Mouse (Mus musculus) lung, embryonic 14.5 days (tissue): ENCODE data around the gene Mybl2. TPM values are rescaled to one million over a fixed set of nuclear protein-coding genes. Genes with fewer than 3 reads are reported as not detected.

Source experiments
- ATAC-seq: fragments of 200-750 bp; cut with Nextera tagmentation; 2 replicates; pipeline ENCODE4 v1.8.0; 2017; ENCODE audit warnings: mild to moderate bottlenecking, moderate TSS enrichment, moderate library complexity; ENCODE audit not compliant: insufficient read depth
- DNase-seq: peaks from one replicate; pipeline ENCODE4 v3.0.0-alpha.2; 2015
- H3K27ac ChIP-seq: fragments of 300-500 bp; sonication (generic); 2 replicates; pipeline ENCODE4 v1.5.1; 2014; ENCODE audit warnings: low read depth, mild to moderate bottlenecking, moderate library complexity
- H3K27me3 ChIP-seq: fragments of 300-500 bp; sonication (generic); 2 replicates; pipeline ENCODE4 v1.6.1; 2014; ENCODE audit warnings: low read length, control low read depth; ENCODE audit not compliant: insufficient read depth
- H3K36me3 ChIP-seq: fragments of 300-500 bp; sonication (generic); 2 replicates; pipeline ENCODE4 v1.6.1; 2014; ENCODE audit warnings: control low read depth; ENCODE audit not compliant: insufficient read depth
- H3K4me1 ChIP-seq: fragments of 300-500 bp; sonication (generic); 2 replicates; pipeline ENCODE4 v1.6.1; 2014; ENCODE audit warnings: antibody characterized with exemption, control low read depth; ENCODE audit not compliant: insufficient read depth
- H3K4me2 ChIP-seq: fragments of 300-500 bp; sonication (generic); 2 replicates; pipeline ENCODE4 v1.6.1; 2014; ENCODE audit warnings: mild to moderate bottlenecking
- H3K4me3 ChIP-seq: fragments of 300-500 bp; sonication (generic); 2 replicates; pipeline ENCODE4 v1.5.1; 2014; ENCODE audit warnings: low read depth, low read length
- H3K9ac ChIP-seq: fragments of 300-500 bp; sonication (generic); 2 replicates; pipeline ENCODE4 v1.6.1; 2014
- H3K9me3 ChIP-seq: fragments of 300-500 bp; sonication (generic); 2 replicates; pipeline ENCODE4 v1.6.1; 2016; ENCODE audit warnings: low read depth, low read length, control low read depth
- CTCF ChIP-seq: IDR thresholded peaks from 2 replicates; pipeline ENCODE4 v1.5.1; 2016; ENCODE audit warnings: antibody characterized with exemption, low read depth
- WGBS: fragments of 180-500 bp; shearing (Covaris S2); extraction: QIAGEN DNeasy Blood & Tissue Kit; methylation state at CpG from one replicate; pipeline ENCODE4 v1.1.7; 2014; 5-methylcytosine and 5-hydroxymethylcytosine counted together
- polyA plus RNA-seq: library from polyadenylated mRNA; unstranded; fragments of >200 nt; fragmentation: Nextera tagmentation; extraction: Ambion mirVana; gene quantifications from 2 replicates; pipeline ENCODE4 v1.2.1, GENCODE M21; 2014

Mybl2 gene
- polyA plus RNA-seq, 1 experiment from 2014 or later = 39.5 TPM

- Histone ChIP-seq H3K4me3 (no peak overlapping the region), H3K4me1 (no peaks in the 10 kb centered on the region), H3K36me3 (peaks cover 43% of the 10 kb centered on the region; the same call in 1 of the 2 replicates), H3K9me3 (no peaks in the 10 kb centered on the region), H3K4me2 (no peak overlapping the region), H3K9ac (no peak overlapping the region), H3K27ac (no peak overlapping the region), H3K27me3 (no peaks in the 10 kb centered on the region)
- no peak for DNase-seq
- WGBS = 65% methylated on average over 5 of the region's 5 CpGs
- ATAC-seq = no peak
- TF ChIP-seq CTCF = no peak
These were observed 28.1 kb downstream of the Mybl2 start for GRCm38 (mm10) chr2:163082591-163082990.

GRCm38 (mm10) chr2:163084519-163084918, 30.0 kb downstream of the Mybl2 start:
- no peak for ATAC-seq
- Histone ChIP-seq H3K9me3 (no peaks in the 10 kb centered on the region), H3K4me2 (no peak overlapping the region), H3K4me3 (no peak overlapping the region), H3K27ac (no peak overlapping the region), H3K36me3 (peaks cover 29% of the 10 kb centered on the region; the same call in 1 of the 2 replicates), H3K27me3 (no peaks in the 10 kb centered on the region), H3K9ac (no peak overlapping the region), H3K4me1 (no peaks in the 10 kb centered on the region)
- no peak for DNase-seq
- no peak for TF ChIP-seq CTCF
- WGBS = 82% methylated on average over 3 of the region's 3 CpGs

DNA sequence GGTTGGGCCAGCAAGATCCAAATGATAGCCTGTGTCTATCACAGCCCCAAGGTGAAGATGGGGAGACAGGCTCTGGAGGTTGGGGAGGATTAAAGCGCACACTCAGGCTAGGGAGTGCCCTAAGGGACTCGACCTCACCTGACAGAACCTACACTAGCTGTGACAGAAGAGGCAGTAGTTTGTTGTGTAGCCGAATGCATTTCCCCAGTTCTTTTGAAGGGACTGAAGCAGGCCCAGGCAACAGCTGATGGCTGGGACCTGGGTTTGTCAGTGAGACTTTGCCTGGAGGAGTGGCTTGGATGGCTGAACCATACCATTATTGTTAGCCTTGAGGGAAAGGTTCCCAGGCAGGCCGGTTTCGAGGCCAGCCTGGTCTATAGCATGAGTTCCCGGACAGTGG, 30.6 kb downstream of the Mybl2 start:
- peaks cover 29% of the 10 kb centered on the region; the same call in 1 of the 2 replicates for H3K36me3 ChIP-seq
- H3K4me1 ChIP-seq = no peaks in the 10 kb centered on the region
- H3K4me3 ChIP-seq = no peak overlapping the region
- ATAC-seq = no peak
- H3K4me2 ChIP-seq = no peak overlapping the region
- 87% methylated on average over 6 of the region's 6 CpGs for WGBS
- no peak for TF ChIP-seq CTCF
- no peaks in the 10 kb centered on the region for H3K27me3 ChIP-seq
- no peak overlapping the region for H3K9ac ChIP-seq
- H3K9me3 ChIP-seq = no peaks in the 10 kb centered on the region
- DNase-seq = no peak
- H3K27ac ChIP-seq = no peak overlapping the region

- WGBS = 79% methylated on average over 8 of the region's 8 CpGs
- ATAC-seq = no peak
- TF ChIP-seq CTCF = no peak
These were observed 32.1 kb downstream of the Mybl2 start for GRCm38 (mm10) chr2:163086561-163086960.

GRCm38 (mm10) chr2:163087728-163088127, 33.2 kb downstream of the Mybl2 start, which contains the start of gene Gtsf1l:
TSS of gene Gtsf1l (minus strand) at chr2:163087855.
- no peak for TF ChIP-seq CTCF
- no peak within 1 kb of the TSS for H3K4me2 ChIP-seq
- 80% methylated on average over 9 of the region's 9 CpGs for WGBS
- H3K4me1 ChIP-seq = no peaks in the 10 kb centered on the region
- DNase-seq (no peak), ATAC-seq (no peak)
- no peaks in the 10 kb centered on the region for H3K9me3 ChIP-seq
- no peak within 1 kb of the TSS for H3K4me3 ChIP-seq
- H3K9ac ChIP-seq = no peak within 1 kb of the TSS
- no peaks in the 10 kb centered on the region for H3K27me3 ChIP-seq
- H3K27ac ChIP-seq = no peak within 1 kb of the TSS
- peaks cover 18% of the 10 kb centered on the region; the same call in 1 of the 2 replicates for H3K36me3 ChIP-seq

More at GRCm38 (mm10) chr2:163086561-163086960, 32.1 kb downstream of the Mybl2 start:
- H3K36me3 ChIP-seq = peaks cover 23% of the 10 kb centered on the region; the same call in 1 of the 2 replicates
- H3K27me3 ChIP-seq = no peaks in the 10 kb centered on the region
- no peak overlapping the region for H3K4me3 ChIP-seq
- no peak overlapping the region for H3K27ac ChIP-seq
- H3K9me3 ChIP-seq = no peaks in the 10 kb centered on the region
- no peak for DNase-seq
- H3K4me2 ChIP-seq = no peak overlapping the region
- H3K9ac ChIP-seq = no peak overlapping the region
- no peaks in the 10 kb centered on the region for H3K4me1 ChIP-seq

DNA sequence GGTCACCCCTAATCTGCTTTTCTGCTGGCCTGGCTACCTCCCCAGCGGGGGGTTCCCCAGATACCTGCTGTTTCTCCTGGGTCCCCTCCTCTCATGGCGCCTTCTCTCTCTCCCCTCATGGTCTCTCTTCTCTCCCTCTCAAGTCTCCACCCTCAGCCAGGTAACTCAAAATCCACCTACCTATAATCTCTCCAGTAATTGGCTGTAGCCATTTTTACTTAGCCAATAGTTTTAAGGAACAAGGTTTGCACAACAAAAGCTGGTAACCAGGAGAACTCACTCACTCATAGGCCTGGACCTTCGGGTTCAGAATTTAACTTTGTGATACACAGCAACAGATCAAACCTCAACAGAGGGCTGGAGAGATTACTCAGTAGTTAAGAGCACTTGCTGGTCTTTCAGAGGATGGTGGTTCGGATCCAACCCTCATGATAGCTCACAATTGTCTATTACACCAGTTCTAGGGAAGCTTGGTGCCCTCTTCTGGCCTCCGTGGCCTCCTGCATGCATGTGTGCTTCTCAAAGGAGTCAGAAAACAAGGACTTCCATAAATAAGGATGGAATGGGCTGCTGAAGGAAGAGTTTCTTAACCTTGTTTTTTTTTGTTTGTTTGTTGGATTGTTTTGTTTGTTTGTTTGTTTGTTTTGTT, 35.1 kb downstream of the Mybl2 start:
- no peak for ATAC-seq
- Histone ChIP-seq H3K4me3 (no peak overlapping the region), H3K36me3 (0 out of 2 replicates have a peak, but pooled peaks cover 5% of the 10 kb centered on the region), H3K9ac (no peak overlapping the region), H3K27me3 (no peaks in the 10 kb centered on the region), H3K9me3 (no peaks in the 10 kb centered on the region), H3K4me2 (no peak overlapping the region), H3K27ac (no peak overlapping the region), H3K4me1 (no peaks in the 10 kb centered on the region)
- peak; percentile 40; the same call in 1 of the 2 replicates for TF ChIP-seq CTCF
- peak; percentile 44 for DNase-seq
- WGBS = 71% methylated on average over 5 of the region's 5 CpGs

DNA sequence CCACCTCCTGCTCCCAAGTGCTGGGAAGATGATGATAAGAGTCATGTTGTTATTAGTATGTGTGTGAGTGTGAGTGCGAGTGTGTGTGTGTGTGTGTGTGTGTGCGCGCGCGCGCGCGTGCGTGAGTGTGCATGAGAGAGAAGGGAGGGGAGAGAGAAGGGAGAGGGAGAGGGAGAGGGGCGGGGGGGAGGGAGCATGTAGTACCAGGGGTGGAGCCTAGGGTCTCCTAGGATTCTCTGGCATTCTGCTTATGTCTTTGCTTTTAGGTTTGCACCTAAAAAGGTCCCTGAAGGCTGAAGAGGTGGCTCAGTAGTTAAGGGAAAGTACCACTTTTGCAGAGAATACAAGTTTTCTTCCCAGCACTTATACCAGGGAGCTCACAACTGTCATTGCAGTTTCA, 40.4 kb downstream of the Mybl2 start:
- ATAC-seq = no peak
- H3K9ac ChIP-seq = no peak overlapping the region
- no peak for TF ChIP-seq CTCF
- H3K4me3 ChIP-seq = no peak overlapping the region
- no peak overlapping the region for H3K4me2 ChIP-seq
- DNase-seq = no peak
- no peaks in the 10 kb centered on the region for H3K27me3 ChIP-seq
- no peaks in the 10 kb centered on the region for H3K9me3 ChIP-seq
- H3K36me3 ChIP-seq = no peaks in the 10 kb centered on the region
- 88% methylated on average over 10 of the region's 10 CpGs for WGBS
- H3K4me1 ChIP-seq = no peaks in the 10 kb centered on the region
- no peak overlapping the region for H3K27ac ChIP-seq
